Mouse (Mus musculus): ENCODE results near the gene Bloc1s3. TPM values are rescaled to one million over a fixed set of nuclear protein-coding genes. Genes with fewer than 3 reads are reported as not detected.

Bloc1s3 gene
- polyA plus RNA-seq, 1 experiment from 2014 or later: 3.2 TPM

DNA sequence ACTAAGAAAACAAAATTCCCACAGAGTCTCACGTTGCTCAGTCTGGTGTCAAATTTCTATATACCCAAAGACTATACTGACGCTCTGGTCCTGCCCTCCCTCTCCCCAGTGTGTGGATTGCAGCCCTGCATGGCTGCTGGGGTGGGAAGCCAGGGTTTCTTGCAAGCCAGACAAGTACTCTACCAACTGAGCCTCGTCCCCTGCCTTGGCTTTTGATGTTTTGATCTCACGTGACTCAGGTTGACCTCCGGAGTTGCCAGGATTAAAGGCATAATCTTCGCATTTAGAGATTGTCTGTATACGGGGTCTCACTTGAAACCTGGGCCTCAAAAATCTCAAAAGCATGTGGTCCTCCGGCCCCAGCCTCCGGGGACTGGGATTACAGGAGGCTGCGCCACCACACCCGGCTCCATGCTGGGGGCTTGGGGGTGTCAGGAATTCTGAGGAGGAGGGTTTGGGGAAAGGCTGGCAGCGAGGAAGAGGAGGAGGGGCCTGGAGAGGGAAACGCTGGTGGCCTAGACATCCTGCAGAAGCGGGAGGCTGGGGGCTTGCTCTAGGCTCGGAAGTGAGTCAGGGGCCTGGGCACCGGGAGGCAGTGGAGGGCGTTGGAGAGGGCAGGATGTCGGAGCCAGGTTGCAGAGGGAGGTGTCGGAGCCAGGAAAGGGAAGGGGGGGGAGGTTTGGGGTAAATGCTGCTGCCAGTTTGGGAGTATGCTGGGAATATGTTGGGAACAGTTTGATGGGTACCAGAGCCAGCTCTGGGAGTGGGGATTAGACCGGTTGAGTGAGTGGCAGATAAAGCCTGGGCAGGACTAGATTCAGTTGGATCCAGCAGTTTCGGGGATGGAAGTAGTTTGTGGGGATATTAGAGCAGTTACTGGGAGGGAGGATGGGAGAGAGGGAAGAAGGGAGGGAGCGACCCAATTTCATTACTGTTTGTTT, 43.5 kb downstream of the Bloc1s3 start:
- Histone ChIP-seq H3K4me1 (replicated peaks; ENCODE audit: control insufficient read depth, insufficient read depth) (no peaks in the 10 kb centered on the region), H3K36me3 (ENCODE audit: control insufficient read depth, insufficient read depth, low read length) (no peaks in the 10 kb centered on the region), H3K4me3 (ENCODE audit: low read depth, low read length) (no peak overlapping the region), H3K9me3 (ENCODE audit: control insufficient read depth, low read length) (no peaks in the 10 kb centered on the region), H3K4me2 (replicated peaks; ENCODE audit: low read depth) (peak overlapping the region; percentile 14; the same call in 1 of the 2 replicates), H3K9ac (ENCODE audit: low read length) (0 out of 2 replicates have a peak overlapping the region, but pooled peaks have one; percentile 13), H3K27ac (replicated peaks) (no peak overlapping the region), H3K27me3 (ENCODE audit: control insufficient read depth, insufficient read depth, low read length) (no peaks in the 10 kb centered on the region; the same call in 1 of the 2 replicates)
- 18% methylated on average over 21 of the region's 22 CpGs for WGBS
- DNase-seq (ENCODE audit: low spot score) (no peak), ATAC-seq (ENCODE audit: low FRiP score, low TSS enrichment) (no peak)
- TF ChIP-seq CTCF (IDR thresholded peaks at IDR 0.05; ENCODE audit: low read depth): no peak
- TF ChIP-seq EP300 (optimal IDR thresholded peaks at IDR 0.05): no peak

DNA sequence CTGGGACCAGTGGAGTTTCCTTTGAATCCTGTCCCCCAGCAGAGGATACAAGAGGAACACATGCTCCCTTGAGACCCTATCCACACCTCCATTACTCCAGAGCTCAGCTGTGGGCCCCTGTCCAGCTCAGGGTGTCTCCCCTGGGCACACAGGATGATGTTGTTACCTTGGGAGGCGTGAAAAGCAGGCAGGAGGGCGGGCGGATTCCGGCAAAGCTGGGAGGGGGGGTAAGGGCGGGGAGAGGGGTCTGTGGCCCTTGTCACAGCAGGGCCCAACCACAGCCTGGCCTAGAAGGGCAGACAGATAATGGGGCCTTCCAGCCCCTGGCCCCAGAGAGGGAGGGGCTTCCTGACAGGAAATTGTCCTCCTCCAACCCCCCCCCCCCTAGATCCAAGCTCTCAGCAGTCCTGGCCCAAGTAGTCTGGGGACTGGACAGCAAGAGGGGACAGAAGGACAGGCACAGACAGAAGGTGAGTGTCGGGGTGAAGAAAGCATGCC, 45.2 kb downstream of the Bloc1s3 start, which contains the start of gene Exoc3l2:
Gene Exoc3l2 (plus strand): TSS at position 448 of the 498 bp plus-strand sequence.
- DNase-seq (ENCODE audit: low spot score) (no peak), ATAC-seq (ENCODE audit: low FRiP score, low TSS enrichment) (no peak)
- Histone ChIP-seq H3K9ac (ENCODE audit: low read length) (no peak within 1 kb of the TSS), H3K4me3 (ENCODE audit: low read depth, low read length) (no peak within 1 kb of the TSS), H3K27me3 (ENCODE audit: control insufficient read depth, insufficient read depth, low read length) (no peaks in the 10 kb centered on the region), H3K4me1 (replicated peaks; ENCODE audit: control insufficient read depth, insufficient read depth) (no peaks in the 10 kb centered on the region), H3K36me3 (ENCODE audit: control insufficient read depth, insufficient read depth, low read length) (no peaks in the 10 kb centered on the region), H3K4me2 (replicated peaks; ENCODE audit: low read depth) (no peak within 1 kb of the TSS), H3K9me3 (ENCODE audit: control insufficient read depth, low read length) (no peaks in the 10 kb centered on the region), H3K27ac (replicated peaks) (no peak within 1 kb of the TSS)
- 48% methylated on average over 6 of the region's 6 CpGs for WGBS
- TF ChIP-seq EP300 (optimal IDR thresholded peaks at IDR 0.05) (no peak), CTCF (IDR thresholded peaks at IDR 0.05; ENCODE audit: low read depth) (no peak)

DNA sequence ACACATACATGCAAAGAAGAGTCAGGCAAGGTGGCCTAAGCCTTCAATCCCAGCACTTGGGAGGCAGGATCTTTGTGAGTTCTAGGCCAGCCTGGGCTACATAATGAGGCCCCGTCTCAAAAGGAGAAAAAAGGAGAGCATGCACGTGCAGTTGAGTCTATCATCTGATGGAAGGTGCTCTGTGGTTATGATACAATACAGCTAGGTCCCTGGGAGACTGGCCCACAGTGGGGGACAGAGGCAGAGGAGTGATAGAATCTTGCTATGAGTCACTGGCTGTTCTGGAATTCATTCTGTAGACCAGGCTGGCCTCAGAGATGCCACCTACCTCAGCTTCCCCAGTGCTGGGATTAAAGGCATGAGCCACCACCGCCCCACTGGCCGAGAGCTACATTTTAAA, 45.7 kb downstream of the Bloc1s3 start:
- no peak overlapping the region for H3K27ac ChIP-seq (replicated peaks)
- H3K4me2 ChIP-seq (replicated peaks; ENCODE audit: low read depth): no peak overlapping the region
- no peaks in the 10 kb centered on the region for H3K27me3 ChIP-seq (ENCODE audit: control insufficient read depth, insufficient read depth, low read length)
- WGBS: 71% methylated on average over 4 of the region's 4 CpGs
- H3K36me3 ChIP-seq (ENCODE audit: control insufficient read depth, insufficient read depth, low read length): no peaks in the 10 kb centered on the region
- H3K9me3 ChIP-seq (ENCODE audit: control insufficient read depth, low read length): no peaks in the 10 kb centered on the region
- DNase-seq (ENCODE audit: low spot score) (no peak), ATAC-seq (ENCODE audit: low FRiP score, low TSS enrichment) (no peak)
- no peak overlapping the region for H3K9ac ChIP-seq (ENCODE audit: low read length)
- no peak overlapping the region for H3K4me3 ChIP-seq (ENCODE audit: low read depth, low read length)
- no peak for TF ChIP-seq CTCF (IDR thresholded peaks at IDR 0.05; ENCODE audit: low read depth)
- no peak for TF ChIP-seq EP300 (optimal IDR thresholded peaks at IDR 0.05)
- H3K4me1 ChIP-seq (replicated peaks; ENCODE audit: control insufficient read depth, insufficient read depth): 0 out of 2 replicates have a peak, but pooled peaks cover under 1% of the 10 kb centered on the region

DNA sequence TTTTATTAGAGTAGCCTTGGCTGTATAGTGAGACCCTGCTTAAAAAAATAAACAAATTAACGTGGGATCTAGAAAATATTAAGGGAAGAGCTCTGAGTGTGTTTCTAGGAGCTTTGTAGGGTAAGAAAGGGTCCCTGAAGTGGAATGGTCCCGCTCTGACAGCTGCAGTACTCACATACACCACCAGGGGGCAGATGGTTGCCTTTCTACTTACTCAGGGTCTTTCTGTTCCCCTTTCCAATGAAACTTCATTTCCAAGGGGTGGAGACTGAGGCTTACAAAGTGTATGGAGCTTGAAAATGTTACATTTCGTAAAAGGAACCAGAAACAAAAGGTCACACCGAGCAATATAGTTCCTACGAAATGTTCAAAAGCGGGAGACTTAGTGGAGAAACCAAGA, 46.7 kb downstream of the Bloc1s3 start:
- Histone ChIP-seq H3K27me3 (ENCODE audit: control insufficient read depth, insufficient read depth, low read length) (no peaks in the 10 kb centered on the region), H3K4me3 (ENCODE audit: low read depth, low read length) (no peak overlapping the region), H3K27ac (replicated peaks) (no peak overlapping the region), H3K4me1 (replicated peaks; ENCODE audit: control insufficient read depth, insufficient read depth) (0 out of 2 replicates have a peak, but pooled peaks cover 4% of the 10 kb centered on the region), H3K36me3 (ENCODE audit: control insufficient read depth, insufficient read depth, low read length) (no peaks in the 10 kb centered on the region), H3K4me2 (replicated peaks; ENCODE audit: low read depth) (no peak overlapping the region), H3K9ac (ENCODE audit: low read length) (no peak overlapping the region), H3K9me3 (ENCODE audit: control insufficient read depth, low read length) (no peaks in the 10 kb centered on the region)
- DNase-seq (ENCODE audit: low spot score): peak; percentile 74
- no peak for ATAC-seq (ENCODE audit: low FRiP score, low TSS enrichment)
- WGBS: 9% methylated on average over 6 of the region's 6 CpGs
- TF ChIP-seq CTCF (IDR thresholded peaks at IDR 0.05; ENCODE audit: low read depth) (peak; percentile 95), EP300 (optimal IDR thresholded peaks at IDR 0.05) (no peak)

DNA sequence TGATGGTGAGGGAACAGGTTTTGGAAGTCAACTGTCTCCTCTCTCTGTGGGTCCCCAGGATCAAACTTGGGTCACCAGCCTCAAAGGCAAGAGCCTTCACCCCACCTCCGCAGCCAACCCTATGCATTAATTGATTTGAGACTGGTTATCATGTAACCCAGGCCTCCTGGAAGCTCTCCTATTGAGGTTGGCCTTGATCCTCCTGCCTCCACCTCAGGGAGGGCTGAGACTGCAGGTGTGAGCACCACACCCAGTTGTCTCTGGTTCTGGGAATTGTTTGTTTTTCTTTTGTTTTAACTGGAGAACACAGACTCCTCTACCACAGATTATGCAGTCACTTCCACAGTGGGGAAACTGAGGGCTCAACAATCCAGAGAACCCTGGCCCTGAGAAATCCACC, 47.7 kb downstream of the Bloc1s3 start:
- Histone ChIP-seq H3K27me3 (ENCODE audit: control insufficient read depth, insufficient read depth, low read length) (no peaks in the 10 kb centered on the region), H3K27ac (replicated peaks) (no peak overlapping the region), H3K4me2 (replicated peaks; ENCODE audit: low read depth) (no peak overlapping the region), H3K4me1 (replicated peaks; ENCODE audit: control insufficient read depth, insufficient read depth) (0 out of 2 replicates have a peak, but pooled peaks cover 4% of the 10 kb centered on the region), H3K36me3 (ENCODE audit: control insufficient read depth, insufficient read depth, low read length) (no peaks in the 10 kb centered on the region), H3K9ac (ENCODE audit: low read length) (no peak overlapping the region), H3K4me3 (ENCODE audit: low read depth, low read length) (no peak overlapping the region), H3K9me3 (ENCODE audit: control insufficient read depth, low read length) (no peaks in the 10 kb centered on the region)
- DNase-seq (ENCODE audit: low spot score) (no peak), ATAC-seq (ENCODE audit: low FRiP score, low TSS enrichment) (no peak)
- WGBS: 61% methylated on average over 1 of the region's 1 CpGs
- TF ChIP-seq EP300 (optimal IDR thresholded peaks at IDR 0.05) (no peak), CTCF (IDR thresholded peaks at IDR 0.05; ENCODE audit: low read depth) (no peak)

Data from stomach, postnatal 0 days (tissue).